Mouse (Mus musculus): ENCODE results near the gene Efcab10.
A peak's percentile ranks its signal among the peaks of the same experiment; 100 is the strongest.

Efcab10 gene

DNA sequence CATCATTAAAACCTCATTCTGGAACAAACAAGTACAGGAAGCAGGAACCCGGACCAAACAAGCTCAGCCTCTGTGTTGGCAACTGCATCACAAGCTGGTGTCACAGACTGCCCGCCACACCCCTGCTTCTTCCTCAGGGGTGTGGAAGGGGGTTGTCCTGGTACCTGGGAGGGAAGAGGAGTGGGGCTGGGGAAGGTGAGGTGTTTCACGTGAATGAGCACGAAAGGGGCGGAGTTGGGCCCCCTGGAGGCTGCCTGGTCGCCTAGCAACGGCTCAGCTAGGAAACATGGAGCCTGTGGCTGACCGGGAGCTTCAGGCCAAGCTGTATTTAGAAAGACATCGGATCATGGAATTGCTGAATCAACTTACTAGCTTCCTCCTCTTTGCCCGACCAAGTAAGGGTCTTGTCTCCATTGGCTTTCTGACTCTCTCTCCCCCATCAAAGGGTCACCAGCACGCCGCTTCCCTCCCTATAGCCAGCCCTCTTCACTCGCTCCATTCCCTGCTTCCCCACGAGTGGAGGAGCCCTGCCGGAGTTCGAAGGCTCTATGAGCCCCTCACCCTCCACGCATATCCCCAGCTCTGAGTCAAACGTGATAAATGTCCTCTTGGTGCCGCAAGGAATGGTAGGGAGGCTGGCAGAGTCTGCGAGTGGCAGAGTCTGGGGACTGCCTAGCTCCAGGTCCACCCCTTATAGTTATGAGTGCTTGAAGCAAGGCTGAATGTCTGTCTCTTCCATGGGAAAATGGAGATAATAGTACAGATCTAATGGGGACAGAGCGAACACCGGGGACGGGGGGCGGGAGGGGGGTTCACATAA lies at the start of gene Efcab10:
Gene Efcab10, plus strand, starts transcription at position 51 of the 820 bp plus-strand sequence.
- no peak for DNase-seq

DNA sequence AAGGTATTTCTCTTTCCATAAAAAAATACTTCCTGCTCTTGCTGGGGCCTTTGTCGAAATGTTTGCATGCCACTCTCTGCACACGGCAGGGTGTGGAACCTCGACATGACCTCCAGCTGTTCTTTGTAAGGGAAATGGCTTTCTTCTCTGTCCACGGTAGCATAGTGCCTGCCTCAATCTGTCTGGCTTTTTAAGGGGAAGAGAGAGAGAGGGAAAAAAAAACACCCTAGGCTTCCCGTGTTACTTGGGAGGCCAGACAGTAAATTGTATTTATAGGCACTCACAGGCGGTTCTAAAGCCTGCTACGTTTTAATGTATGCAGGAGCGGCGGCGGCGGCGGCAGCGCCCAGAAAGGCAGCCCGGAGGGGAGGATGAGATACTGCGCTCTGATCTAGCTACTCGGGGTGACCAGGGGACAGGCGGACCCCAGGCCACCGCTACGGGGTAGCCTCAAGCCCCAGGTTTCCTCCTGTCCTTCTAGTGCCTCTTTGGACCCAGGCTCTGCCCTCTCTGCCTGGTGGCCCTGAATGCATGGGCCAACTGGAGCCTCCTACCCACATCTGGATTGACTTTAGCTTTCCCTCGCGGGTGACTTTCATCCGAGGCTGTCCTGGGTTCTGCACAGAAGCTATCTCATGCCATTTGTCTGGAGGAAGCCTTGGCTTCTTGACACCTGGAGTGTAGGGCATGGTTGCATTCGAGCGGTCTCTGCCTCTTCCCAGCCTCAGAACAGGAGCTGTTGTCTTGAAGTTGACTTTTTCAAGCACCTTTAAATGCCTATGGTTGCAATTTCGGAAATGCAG lies 49.5 kb upstream of the Efcab10 start:
- no peak for DNase-seq

DNA sequence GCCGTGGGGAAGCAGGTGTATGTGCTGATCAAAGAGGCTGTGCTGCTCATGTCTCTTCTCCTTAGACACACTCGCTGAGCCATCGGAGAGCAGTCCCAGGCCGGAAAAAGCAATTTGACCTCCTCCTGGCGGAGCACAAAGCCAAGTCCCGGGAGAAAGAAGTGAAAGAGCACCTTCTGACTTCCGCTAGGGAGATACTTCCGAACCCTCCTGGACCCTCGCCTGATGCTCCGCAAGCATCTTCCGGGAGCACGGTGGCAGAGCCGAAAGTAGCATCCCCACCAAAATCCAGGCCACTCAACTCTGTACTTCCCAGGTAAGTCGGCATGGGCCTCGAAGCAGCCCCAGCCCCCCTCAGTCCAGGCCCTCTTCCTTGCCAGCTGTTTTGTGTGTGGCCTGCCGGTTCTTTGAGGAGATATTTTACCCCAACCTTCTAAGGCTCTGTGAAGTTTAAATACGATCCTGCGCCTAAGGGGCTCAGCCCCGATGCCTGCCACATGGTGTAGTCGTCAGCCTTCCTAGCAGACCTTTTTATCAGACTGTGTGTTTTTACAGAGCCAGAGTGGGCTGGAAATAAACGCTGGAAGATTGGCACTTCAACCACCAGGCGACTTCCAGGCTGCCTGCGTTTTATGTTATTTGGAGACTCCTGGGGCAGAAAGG lies 48.8 kb upstream of the Efcab10 start:
- no peak for DNase-seq

DNA sequence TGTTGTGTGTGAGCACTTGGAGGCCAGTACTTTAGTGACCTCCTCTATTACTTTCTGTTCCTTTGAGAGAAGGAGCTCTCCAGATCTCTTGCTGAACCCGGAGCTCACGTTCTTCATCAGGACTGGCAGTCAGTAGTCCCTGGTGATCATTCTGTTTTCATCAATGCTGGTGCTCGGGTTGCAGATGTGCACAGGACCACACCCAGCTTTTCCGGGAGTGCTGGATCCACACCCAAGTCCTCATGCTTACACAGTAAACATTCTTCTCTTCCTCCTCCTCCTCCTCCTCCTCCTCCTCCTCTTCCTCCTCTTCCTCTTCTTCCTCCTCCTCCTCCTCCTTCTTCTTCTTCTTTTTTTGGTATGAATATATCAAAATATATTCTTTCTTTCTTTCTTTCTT lies 42.0 kb upstream of the Efcab10 start:
- no peak for DNase-seq

DNA sequence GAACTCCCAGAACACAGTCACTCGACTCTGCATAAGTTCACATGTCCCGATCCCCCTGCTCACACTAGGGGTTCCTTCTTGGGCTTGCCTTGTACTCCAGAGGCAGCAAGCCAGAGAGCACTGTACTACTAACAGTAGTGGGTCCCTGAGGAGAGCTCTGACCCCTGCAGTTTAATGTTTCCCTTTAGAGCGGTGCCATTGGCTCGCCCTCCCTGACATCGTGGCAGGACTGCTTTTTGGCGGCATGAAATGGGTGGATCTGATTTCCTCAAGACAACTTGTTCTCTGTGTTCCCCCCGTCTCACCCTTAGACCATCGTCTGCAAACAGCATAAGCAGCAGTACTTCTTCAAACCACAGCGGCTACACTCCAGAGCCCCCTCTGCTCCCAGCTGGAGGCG lies 36.3 kb upstream of the Efcab10 start:
- DNase-seq, result no peak

DNA sequence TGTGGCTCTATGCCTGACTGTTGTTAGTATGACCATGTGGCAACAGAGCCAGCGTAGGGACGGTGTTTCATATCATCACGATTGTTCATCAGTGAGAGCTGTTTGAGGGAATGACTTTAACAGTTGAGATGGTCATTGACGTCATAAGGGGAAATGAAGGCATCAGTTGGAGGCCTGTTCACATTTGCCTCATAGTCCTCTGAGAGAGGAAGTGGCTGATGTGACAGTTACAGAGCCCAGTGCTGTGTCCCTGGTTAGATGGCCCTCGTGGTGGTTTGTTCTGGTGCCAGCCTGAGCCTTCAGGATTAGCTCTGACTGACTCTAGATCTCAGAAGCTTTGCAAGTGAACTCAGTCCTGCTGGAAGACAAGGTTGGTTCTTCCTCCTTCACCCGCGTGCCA lies 35.4 kb upstream of the Efcab10 start:
- no peak for DNase-seq

DNA sequence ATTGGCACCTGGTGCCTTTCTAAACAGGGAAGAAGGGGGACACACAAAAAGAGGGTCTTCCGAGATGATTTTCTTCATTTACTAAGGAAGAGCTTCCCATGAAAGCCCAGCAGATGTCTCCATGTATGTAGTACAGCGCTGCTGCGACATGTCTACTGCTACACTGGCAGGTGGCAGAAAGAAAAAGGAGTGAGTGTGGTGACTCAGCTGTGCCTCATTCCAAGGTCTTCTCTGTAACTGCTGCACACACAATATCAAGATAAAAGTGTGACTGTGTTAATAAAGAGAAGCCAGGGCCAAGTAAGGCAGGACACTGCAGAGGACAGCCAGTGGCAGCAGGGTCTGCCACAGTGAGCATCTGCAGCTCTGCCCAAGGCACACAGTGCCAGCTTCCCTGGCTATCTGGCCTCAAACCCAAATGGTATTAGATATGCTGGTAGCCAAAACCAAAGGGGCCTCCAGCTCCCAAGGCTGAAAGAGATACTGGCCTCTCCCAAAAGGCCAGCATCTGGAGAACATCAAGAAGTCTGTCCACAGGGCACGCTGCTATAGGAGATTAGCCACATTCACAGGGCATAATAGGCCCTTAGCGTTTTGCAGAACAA lies 34.7 kb upstream of the Efcab10 start:
- no peak for DNase-seq

DNA sequence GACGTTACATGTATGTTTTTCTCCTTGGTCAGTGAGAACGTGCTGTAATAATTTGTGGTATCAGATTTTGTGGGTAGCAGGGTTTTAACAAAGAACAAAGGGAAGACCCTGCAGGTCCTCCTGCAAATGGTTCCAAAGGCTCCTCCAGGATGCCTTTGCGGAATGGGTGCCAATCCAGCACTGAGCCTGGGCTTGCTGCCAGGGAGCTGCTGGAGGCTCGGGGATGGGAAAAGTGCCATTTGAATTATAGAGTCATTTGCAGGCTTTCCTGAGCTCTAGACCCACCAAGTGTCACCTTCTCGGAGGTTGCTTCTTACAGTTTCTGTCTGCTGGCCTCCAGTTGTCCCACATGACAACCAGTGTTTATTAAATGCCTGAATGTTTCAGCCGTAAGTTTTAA lies 33.9 kb upstream of the Efcab10 start:
- peak; percentile 92 for DNase-seq

DNA sequence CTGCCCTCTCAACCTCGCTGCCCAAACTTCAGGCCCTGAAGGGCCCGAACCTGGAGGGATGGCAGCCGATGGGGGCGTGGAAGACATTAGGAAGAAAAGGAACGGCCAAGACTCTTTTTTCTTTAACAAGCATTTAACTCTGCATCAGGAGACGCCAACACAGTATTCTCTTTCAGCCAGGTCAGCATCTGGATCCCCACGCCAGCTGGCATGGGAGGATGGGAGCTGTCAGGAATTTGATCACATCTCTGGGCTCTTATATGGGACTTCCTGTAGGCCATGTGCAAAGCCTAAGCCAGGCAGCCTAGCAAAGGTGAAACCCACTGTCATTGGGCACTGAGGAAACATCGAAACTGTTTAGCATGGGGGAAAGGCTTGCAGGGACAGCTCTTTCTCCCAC lies 30.1 kb upstream of the Efcab10 start:
- DNase-seq, result no peak

DNA sequence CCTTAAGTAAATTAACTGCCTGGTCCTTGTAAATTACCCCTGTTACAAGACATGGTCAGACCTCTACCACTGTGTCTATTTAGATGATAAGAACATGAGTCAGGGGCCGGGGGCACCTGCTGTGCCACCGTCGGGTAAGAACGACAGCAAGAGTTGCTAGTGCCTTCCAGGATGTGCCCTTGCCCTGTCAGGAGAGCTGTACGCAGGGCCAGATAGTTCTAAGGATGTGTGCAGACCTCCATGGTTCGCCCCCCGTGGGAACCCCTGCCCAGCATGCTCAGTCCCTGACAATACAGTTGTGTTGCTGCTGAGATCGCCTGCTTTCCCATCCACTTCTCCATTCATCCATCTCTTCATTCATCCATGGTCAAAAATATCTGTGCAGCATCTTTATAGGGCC lies 29.5 kb upstream of the Efcab10 start:
- DNase-seq, result no peak

DNA sequence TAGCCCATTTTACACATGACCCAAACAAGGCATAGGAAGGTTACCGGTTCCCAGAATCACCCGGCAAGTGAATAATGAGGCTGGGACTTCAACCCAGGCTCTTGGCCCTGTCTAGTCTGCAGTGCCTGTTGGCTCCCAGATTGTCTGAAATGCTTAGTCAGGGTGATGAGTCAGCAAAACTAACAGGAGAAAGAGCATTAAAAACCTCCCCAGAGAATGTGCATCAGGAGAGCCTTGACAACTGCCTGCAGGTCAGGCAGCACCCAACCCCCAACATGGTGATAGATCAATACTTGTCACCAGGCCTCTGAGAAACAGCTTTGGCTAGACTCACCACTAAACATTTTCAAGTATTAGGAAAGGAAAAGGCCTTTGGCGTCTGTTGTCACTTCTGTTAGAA lies 25.1 kb upstream of the Efcab10 start:
- no peak for DNase-seq

DNA sequence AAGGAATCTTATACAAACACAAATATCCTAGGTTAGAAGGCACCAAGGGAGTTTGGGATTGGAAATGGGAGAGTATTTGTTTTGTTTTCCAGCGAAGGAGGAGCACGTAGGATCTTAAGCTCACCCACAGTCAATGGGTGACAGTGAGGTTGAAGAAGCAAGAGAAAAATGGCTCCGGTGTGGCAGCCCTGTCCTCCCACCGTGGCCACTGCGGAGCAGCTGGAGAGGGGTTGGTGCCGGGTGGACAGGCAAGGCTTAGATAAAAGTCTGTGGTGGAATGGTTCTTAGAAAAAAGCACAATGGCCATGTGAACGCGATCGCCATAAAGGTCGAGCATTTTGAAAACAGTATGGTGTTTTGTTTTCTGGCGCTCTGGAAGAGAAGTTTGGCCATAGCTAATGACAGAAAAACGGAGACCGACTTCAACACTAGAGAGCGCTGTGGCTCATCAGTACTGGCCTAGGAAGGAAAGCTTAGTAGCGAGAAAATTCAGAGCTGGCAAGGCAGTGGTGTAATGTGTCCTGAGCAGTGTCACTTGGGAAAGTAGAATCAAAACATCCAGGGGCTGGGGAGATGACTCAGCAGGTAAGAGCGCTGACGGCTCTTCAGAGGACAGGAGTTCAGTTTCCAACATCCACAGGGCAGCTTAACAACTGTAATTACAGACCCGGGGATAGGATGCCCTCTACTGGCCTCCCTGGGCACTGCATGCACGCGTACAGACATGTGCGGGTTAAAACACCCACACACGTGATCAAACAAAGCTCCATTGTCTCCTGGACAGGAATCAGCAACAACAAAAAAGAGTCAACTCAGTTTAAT lies 14.8 kb upstream of the Efcab10 start:
- peak; percentile 65 for DNase-seq

DNA sequence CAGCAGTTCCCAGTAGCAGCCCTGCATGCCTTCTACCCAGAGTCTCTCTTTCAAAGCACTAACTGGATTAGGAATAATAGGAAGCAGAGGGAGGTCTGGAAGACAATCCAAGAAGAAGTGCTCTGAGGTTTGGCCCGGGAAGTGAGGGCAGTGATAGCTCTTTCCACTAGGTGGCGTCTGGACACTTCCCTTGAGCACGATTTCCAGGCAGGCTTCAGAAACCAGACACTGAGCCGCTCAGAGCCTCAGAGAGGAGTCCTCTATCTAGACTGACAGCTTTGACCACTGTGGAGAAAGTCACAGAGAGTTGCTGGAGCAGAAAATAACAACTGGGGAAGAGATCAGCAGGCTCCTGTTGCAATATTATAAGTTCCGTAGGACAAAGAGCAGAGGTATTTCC lies 5.8 kb upstream of the Efcab10 start:
- DNase-seq, result peak; percentile 75

DNA sequence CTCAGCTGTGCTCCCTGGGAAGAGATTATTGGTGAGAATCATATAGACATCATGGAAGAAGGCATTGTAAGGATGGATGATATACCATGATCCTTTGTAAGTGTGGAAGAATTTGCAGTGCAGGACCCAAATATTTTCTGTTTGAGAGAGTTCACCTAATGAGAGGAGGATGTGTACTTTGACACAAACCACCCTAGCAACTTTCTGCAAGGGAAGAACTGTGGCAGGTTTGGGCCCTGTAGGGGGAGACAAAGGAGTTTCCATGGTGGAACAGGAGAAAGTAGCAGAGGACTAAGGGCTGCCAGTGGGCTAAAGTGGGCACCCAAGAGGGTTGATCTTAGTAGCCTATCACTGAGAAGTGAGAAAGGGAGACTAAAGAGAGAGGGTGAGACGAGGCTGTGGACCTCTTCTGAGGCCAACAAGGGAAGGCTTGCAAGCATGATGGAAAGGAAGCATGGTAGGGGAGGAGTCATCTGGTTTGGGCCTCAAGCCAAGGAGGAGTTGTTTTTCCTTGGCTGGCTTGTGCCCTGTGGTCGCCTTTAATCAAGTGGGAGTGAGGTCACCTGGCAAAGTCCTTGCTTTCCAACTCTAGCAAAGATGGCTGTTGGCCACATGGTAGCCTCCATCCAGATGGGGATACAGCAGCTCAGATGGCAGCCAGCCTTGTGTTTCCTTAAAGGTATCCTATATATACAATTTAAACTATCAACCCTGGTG lies 3.7 kb upstream of the Efcab10 start:
- DNase-seq, result no peak

DNA sequence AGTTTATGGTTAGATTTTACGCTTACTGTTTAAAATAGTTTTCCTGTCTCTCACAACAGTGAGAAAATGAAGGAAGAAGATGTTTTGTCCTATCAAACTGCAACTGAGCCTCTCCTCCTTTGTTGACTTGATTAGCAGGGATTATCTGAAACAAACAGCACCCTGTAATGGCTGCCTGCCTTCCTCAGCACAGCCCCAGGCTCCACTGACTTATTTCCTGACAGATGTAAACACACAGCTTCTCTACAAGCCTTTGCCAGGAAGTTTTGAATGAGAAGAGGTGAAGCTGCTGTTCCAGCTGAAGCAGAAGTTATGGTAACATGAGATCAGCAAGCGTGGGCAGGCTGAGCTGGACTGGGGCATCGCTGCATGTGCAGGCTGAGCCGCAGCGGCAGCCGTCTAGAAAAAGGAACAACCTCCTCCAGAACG lies 8.6 kb downstream of the Efcab10 start:
- DNase-seq, result no peak

DNA sequence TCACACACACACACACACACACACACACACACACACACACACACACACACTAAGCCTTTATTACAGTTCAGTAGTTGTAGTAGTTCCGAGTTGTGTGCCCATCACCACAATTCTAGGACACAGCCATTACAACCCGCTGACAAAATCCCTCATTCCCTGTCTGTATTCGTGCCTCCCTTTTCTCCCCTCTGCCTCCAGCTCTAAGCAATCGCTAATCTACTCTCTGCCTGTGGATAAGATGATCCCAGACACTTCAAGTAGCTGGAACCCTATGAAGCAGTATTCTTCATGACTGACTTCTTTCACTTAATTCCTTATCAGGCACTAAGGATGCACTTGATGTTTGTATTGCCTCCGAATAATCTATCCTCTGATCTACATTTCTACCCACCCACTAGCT lies 10.3 kb downstream of the Efcab10 start:
- no peak for DNase-seq

DNA sequence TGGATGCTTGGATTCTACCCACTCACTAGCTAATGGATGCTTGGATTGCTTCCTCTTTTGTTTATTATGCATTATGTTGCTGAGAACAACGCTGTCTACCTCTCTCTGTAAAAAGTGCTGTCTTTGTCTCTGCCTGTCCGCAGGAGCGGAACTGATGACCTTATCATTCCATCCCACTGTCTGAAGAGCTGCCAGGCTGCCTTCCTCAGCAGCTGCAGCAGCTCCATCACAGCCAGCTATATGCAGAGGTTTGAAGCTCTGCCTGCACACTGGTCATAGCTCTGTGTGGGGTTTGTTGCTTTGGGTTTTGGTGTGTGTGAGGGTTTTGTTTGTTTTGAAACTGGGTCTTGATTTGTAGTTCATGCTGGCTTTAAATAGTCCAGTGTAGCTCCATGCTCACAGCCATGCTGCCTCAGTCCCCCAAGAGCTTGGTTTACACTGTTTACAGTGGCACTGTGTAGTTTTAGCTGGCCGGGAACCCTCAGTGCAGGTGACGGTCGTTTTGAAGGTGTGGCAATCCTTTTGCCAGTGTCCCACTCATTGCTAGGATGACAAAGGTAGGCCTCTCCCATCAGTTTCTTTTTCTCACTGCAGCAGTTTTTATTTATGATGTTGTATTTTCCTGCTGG lies 10.9 kb downstream of the Efcab10 start:
- DNase-seq, result no peak

DNA sequence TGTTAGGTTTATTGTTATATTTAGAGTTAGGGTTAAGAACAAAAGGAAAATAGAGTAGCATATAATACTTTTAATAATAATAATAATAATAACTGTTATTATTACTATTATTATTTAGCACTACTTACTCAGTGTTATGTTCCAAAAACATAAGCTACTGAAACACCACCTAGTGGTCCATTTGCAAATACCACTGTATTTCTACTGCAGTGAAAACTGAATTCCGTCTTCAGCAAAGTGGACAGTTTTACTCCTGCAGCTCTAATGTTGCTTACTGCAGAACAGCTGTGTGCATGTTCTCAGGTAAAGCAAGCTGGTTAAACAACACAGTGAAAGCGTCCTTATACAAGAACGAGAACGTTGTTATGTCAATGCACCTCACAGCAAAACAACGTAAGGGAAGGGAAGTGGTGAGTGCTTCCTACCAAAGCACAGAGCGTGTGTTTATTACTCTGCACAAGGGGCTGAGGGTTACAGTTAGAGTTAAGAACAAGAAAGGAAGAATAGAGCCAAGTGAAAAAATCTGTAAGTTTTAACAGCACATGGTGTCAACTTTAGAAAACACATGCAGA lies 17.0 kb downstream of the Efcab10 start:
- DNase-seq, result no peak

DNA sequence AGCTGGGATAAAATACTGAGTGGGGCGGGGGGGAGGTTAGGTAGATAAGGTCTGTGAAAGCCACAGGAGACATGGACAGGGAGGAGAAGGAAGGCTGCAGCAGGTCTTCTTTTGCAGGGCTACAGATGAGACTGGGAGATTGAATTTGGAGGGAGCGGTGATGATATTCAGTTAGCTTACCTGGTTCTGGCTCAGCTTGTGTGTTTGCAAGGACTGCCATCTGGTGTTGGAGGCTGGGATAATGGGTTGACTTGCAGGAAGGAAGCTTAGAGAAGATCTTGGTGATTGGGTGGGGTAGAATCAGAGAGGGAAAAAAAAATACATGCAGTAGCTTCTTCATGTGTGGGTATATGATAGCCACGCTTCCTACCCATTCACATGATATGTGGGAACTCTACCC lies 29.7 kb downstream of the Efcab10 start:
- peak; percentile 38 for DNase-seq

DNA sequence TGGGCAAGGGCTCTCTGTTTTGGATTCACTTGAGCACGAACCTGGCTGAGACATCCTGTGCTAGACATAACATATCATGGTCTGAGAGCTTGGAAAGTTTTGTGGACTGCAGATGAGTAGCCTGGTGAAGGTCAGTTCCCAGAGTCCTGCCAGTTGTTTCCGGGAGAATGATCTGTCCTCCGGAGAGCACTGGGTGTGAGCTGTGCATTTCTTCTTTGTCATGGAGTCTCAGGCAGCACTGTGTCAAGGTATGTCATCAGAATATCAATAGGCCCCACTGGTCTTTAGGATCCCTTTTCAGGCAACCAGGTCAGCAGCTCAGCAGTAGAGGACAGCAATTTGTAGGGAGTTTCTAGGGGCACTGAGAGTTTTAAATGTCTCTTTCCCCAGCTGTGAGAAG lies 32.6 kb downstream of the Efcab10 start:
- no peak for DNase-seq

DNA sequence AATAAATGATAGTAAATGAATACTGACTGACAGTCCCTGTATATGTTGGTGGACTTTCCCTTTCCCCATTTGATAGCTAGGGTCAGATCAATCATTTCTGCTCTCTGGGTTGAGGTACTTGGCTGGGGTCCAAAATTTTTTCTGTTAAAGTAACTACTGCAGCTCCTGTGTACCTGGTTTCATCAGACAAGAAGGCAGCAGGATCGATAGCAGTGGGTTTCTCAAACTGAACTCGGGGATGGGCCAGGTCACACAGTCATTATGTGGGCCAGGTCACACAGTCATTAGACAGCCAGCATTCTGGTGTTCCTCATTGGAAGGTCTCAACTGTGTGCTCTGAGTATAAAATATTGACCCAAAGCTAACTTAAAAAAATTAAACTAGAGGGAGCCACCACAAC lies 33.1 kb downstream of the Efcab10 start:
- peak; percentile 8 for DNase-seq

Measured in cerebellum, adult 9-10 months (tissue).